Mouse (Mus musculus): ENCODE data around the gene Pus7.

DNA sequence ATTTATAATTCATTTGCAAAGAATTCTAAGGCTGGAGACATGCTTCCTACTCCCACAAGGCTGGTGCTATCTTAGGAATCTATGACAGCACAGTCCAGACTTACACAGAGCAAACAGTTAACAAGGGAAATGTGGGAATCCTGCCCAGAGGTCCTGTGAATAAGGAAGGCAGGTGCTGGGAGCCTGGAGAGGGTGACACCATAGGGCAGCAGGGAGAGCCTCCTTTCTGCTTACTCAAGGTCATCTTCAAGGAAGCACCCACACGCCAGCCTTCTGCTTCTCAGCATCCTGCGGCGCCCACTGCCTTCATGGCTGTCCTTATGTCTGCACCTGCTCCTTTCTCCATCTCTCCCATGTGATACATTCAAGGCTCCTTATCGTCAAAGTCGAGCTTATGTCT is 19.0 kb downstream of the Pus7 start:
- TF ChIP-seq CTCF (IDR thresholded peaks at IDR 0.05; ENCODE audit: borderline replicate concordance, extremely low read depth, insufficient read depth, insufficient read length) (no peak), POLR2A (IDR thresholded peaks at IDR 0.05; ENCODE audit: borderline replicate concordance, extremely low read depth, insufficient read depth, insufficient read length, poor library complexity, severe bottlenecking) (no peak)
